Mouse (Mus musculus): ENCODE results near the gene G0s2.

The G0s2 gene

GRCm38 (mm10) chr1:193272916-193273601 lies at the start of gene G0s2:
TSS of gene G0s2 (minus strand) at chr1:193273217.
- DNase-seq = peak; percentile 55

- DNase-seq = no peak
Observed at GRCm38 (mm10) chr1:193320398-193320797, 47.4 kb upstream of the G0s2 start.

- DNase-seq = no peak
Observed at GRCm38 (mm10) chr1:193319721-193320120, 46.7 kb upstream of the G0s2 start.

- DNase-seq = no peak
Observed at GRCm38 (mm10) chr1:193317159-193317559, 44.1 kb upstream of the G0s2 start.

GRCm38 (mm10) chr1:193316358-193316750 lies 43.3 kb upstream of the G0s2 start:
- no peak for DNase-seq

GRCm38 (mm10) chr1:193315705-193316357 lies 42.8 kb upstream of the G0s2 start:
- no peak for DNase-seq

GRCm38 (mm10) chr1:193311596-193311995 lies 38.6 kb upstream of the G0s2 start:
- no peak for DNase-seq

- DNase-seq = no peak
Observed at GRCm38 (mm10) chr1:193310519-193311085, 37.6 kb upstream of the G0s2 start.

GRCm38 (mm10) chr1:193309785-193310518 lies 36.9 kb upstream of the G0s2 start:
- DNase-seq = no peak

GRCm38 (mm10) chr1:193306832-193307231 lies 33.8 kb upstream of the G0s2 start:
- DNase-seq = no peak

- DNase-seq = no peak
Observed at GRCm38 (mm10) chr1:193305386-193305785, 32.4 kb upstream of the G0s2 start.

- no peak for DNase-seq
Observed at GRCm38 (mm10) chr1:193303096-193303495, 30.1 kb upstream of the G0s2 start.

- no peak for DNase-seq
Observed at GRCm38 (mm10) chr1:193302093-193302405, 29.0 kb upstream of the G0s2 start.

- DNase-seq = no peak
Observed at GRCm38 (mm10) chr1:193301216-193302092, 28.4 kb upstream of the G0s2 start.

- DNase-seq = no peak
Observed at GRCm38 (mm10) chr1:193299995-193300394, 27.0 kb upstream of the G0s2 start.

GRCm38 (mm10) chr1:193298141-193298765 lies 25.2 kb upstream of the G0s2 start:
- no peak for DNase-seq

GRCm38 (mm10) chr1:193295920-193296319 lies 22.9 kb upstream of the G0s2 start:
- no peak for DNase-seq

- DNase-seq = no peak
Observed at GRCm38 (mm10) chr1:193293926-193294325, 20.9 kb upstream of the G0s2 start.

- no peak for DNase-seq
Observed at GRCm38 (mm10) chr1:193293039-193293438, 20.0 kb upstream of the G0s2 start.

GRCm38 (mm10) chr1:193290686-193291085 lies 17.7 kb upstream of the G0s2 start:
- no peak for DNase-seq

- no peak for DNase-seq
Observed at GRCm38 (mm10) chr1:193289914-193290313, 16.9 kb upstream of the G0s2 start.

- no peak for DNase-seq
Observed at GRCm38 (mm10) chr1:193289076-193289475, 16.1 kb upstream of the G0s2 start.
